ENCODE assay signal across 9 mouse cellular contexts in genomic region chr10:18388784-18389575, GRCm38 (mm10).
DNase-seq lines count a peak whose midpoint lies in the region; ATAC-seq lines count a peak whose summit lies in the region.
"Had no signal": no experiment of that assay in that cellular context is flagged by ENCODE, and none has a peak within 500 bp of the region (broad histone marks: within the 10 kb centered on the region; RNA-seq: fewer than 3 reads in every experiment).

No protein-coding gene starts in this region.

- peak overlapping the region; percentile 61; the same call in 1 of the 2 replicates for H3K27ac ChIP-seq in hindbrain, embryonic 14.5 days

- H3K27me3 ChIP-seq in hindbrain, embryonic 14.5 days (ENCODE audit: control insufficient read depth, insufficient read depth, low read length): no peaks in the 10 kb centered on the region

- no peaks in the 10 kb centered on the region for H3K4me1 ChIP-seq in hindbrain, embryonic 14.5 days (replicated peaks; ENCODE audit: control insufficient read depth, insufficient read depth, low read length)

- 20% methylated on average over 10 of the region's 10 CpGs for WGBS in hindbrain, embryonic 14.5 days

- H3K4me3 ChIP-seq in hindbrain, embryonic 14.5 days (replicated peaks; ENCODE audit: low read length): no peak overlapping the region

- H3K4me2 ChIP-seq in hindbrain, embryonic 14.5 days (replicated peaks): peak overlapping the region; percentile 14; the same call in 1 of the 2 replicates

- H3K9ac ChIP-seq in hindbrain, embryonic 14.5 days: no peak overlapping the region

- DNase-seq in cerebellum, adult 9-10 months: peak; percentile 53
- no peak for DNase-seq in cerebellum, adult 9-11 months
- peak; percentile 30 for DNase-seq in c-Kit-positive CD71-negative TER-119-negative erythroid progenitor cells, embryonic 14.5 days (ENCODE audit: low read depth)
- DNase-seq in frontal cortex, adult 2 months (ENCODE audit: extremely low spot score in 1 of 2, low spot score in 1 of 2): peak; percentile 53 to 74
- DNase-seq in hindbrain, embryonic 14.5 days (ENCODE audit: low spot score): peak; percentile 77
- DNase-seq in left cerebral cortex, adult 9 months (ENCODE audit: low spot score in 2 of 2): peak; percentile 16 to 61
- DNase-seq in mesoderm, embryonic 11.5 days (ENCODE audit: low read depth, low spot score): peak; percentile 78
- peak; percentile 63 for DNase-seq in skeletal muscle tissue, adult 2 months (ENCODE audit: low read depth, low spot score)

- ATAC-seq in hindbrain, embryonic 14.5 days (ENCODE audit: low FRiP score): peak; percentile 76

- H3K9me3 ChIP-seq in hindbrain, embryonic 14.5 days (ENCODE audit: control insufficient read depth, low read length): no peaks in the 10 kb centered on the region
- H3K9me3 ChIP-seq: G1E had no signal

- H3K36me3 ChIP-seq in hindbrain, embryonic 14.5 days (replicated peaks; ENCODE audit: control insufficient read depth, insufficient read depth): no peaks in the 10 kb centered on the region
- H3K36me3 ChIP-seq: G1E had no signal
